Mouse (Mus musculus): ENCODE measurements around the gene Ptpn3. TPM values are rescaled to one million over a fixed set of nuclear protein-coding genes. Genes with fewer than 3 reads are reported as not detected.

Ptpn3 gene
- total RNA-seq, 1 experiment: 13.6 TPM

- H3K27ac ChIP-seq (ENCODE audit: insufficient read depth, low read depth, low read length, poor library complexity, severe bottlenecking): no peak overlapping the region; the same call in 1 of the 2 replicates
- H3K4me3 ChIP-seq (ENCODE audit: insufficient read depth in 1 of 2, low read depth in 1 of 2, low read length in 2 of 2, poor library complexity in 1 of 2, severe bottlenecking in 1 of 2): no peak overlapping the region
Observed at GRCm38 (mm10) chr4:57280888-57281287, 20.7 kb downstream of the Ptpn3 start.

DNA sequence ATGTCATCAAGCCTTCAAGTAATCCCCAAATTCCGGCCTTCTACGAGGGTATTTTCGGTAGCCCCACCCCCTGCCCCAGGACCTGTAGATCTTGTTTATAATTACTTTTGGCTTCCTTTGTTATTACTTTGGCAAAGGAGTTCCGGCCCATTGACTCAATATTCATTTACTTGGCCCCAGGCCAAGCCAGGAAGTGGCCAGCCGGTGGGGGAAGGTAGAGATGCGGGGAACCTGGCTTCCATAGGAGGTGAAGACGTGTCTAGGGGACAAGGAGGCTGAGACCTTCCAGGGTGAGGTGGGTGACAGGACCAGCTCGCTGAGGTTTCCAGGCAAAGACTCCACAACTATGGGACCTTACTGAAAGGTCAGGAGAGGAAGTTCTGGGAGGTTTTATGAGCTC lies 22.4 kb downstream of the Ptpn3 start:
- Histone ChIP-seq H3K9me3 (ENCODE audit: control insufficient read depth, insufficient read depth, low read depth, low read length) (no peaks in the 10 kb centered on the region), H3K27ac (ENCODE audit: insufficient read depth, low read depth, low read length, poor library complexity, severe bottlenecking) (peak overlapping the region; percentile 88), H3K4me1 (ENCODE audit: control insufficient read depth in 2 of 2, insufficient read depth in 2 of 2, low read length in 2 of 2, poor library complexity in 1 of 2) (peaks cover 11 to 35% of the 10 kb centered on the region in 2 experiments), H3K4me3 (ENCODE audit: insufficient read depth in 1 of 2, low read depth in 1 of 2, low read length in 2 of 2, poor library complexity in 1 of 2, severe bottlenecking in 1 of 2) (peak overlapping the region in 1 of 2 experiments; percentile 52; a peak in 3 of 4 replicates), H3K9ac (ENCODE audit: insufficient read depth, low read depth, low read length, poor library complexity, severe bottlenecking) (peak overlapping the region; percentile 50; the same call in 1 of the 2 replicates), H3K36me3 (ENCODE audit: control insufficient read depth, insufficient read depth, low read length, poor library complexity, severe bottlenecking) (no peaks in the 10 kb centered on the region)
- TF ChIP-seq CHD2 (IDR thresholded peaks at IDR 0.05; ENCODE audit: low read depth, low read length): no peak
- TF ChIP-seq HCFC1 (IDR thresholded peaks at IDR 0.05; ENCODE audit: borderline replicate concordance, insufficient read depth, low read length): no peak
- no peak for TF ChIP-seq ZNF384 (IDR thresholded peaks at IDR 0.05; ENCODE audit: low read depth, low read length)
- no peak for TF ChIP-seq MAFK (IDR thresholded peaks at IDR 0.05; ENCODE audit: insufficient read depth, low read depth, low read length)
- no peak for TF ChIP-seq ZC3H11A (IDR thresholded peaks at IDR 0.05; ENCODE audit: borderline replicate concordance, low read depth, low read length)
- in situ Hi-C loops (cut with MboI; ENCODE audit: low sequenced_read_pairs in 2 of 2, unreplicated experiment in 2 of 2): no loop called here
- DNase-seq (ENCODE audit: low read depth, low spot score): no peak

More at GRCm38 (mm10) chr4:57280888-57281287, 20.7 kb downstream of the Ptpn3 start:
- no peak for DNase-seq (ENCODE audit: low read depth, low spot score)
- Histone ChIP-seq H3K9ac (ENCODE audit: insufficient read depth, low read depth, low read length, poor library complexity, severe bottlenecking) (peak overlapping the region; percentile 42; the same call in 1 of the 2 replicates), H3K4me1 (ENCODE audit: control insufficient read depth in 2 of 2, insufficient read depth in 2 of 2, low read length in 2 of 2, poor library complexity in 1 of 2) (peaks cover 11 to 33% of the 10 kb centered on the region in 2 experiments), H3K9me3 (ENCODE audit: control insufficient read depth, insufficient read depth, low read depth, low read length) (no peaks in the 10 kb centered on the region), H3K36me3 (ENCODE audit: control insufficient read depth, insufficient read depth, low read length, poor library complexity, severe bottlenecking) (no peaks in the 10 kb centered on the region)
- TF ChIP-seq MAFK (IDR thresholded peaks at IDR 0.05; ENCODE audit: insufficient read depth, low read depth, low read length) (no peak), ZNF384 (IDR thresholded peaks at IDR 0.05; ENCODE audit: low read depth, low read length) (no peak), ZC3H11A (IDR thresholded peaks at IDR 0.05; ENCODE audit: borderline replicate concordance, low read depth, low read length) (no peak)
- in situ Hi-C loops (cut with MboI; ENCODE audit: low sequenced_read_pairs in 2 of 2, unreplicated experiment in 2 of 2): no loop called here

GRCm38 (mm10) chr4:57278812-57279211 lies 22.8 kb downstream of the Ptpn3 start:
- H3K4me1 ChIP-seq (ENCODE audit: control insufficient read depth in 2 of 2, insufficient read depth in 2 of 2, low read length in 2 of 2, poor library complexity in 1 of 2): peaks cover 11 to 35% of the 10 kb centered on the region in 2 experiments
- H3K9ac ChIP-seq (ENCODE audit: insufficient read depth, low read depth, low read length, poor library complexity, severe bottlenecking): peak overlapping the region; percentile 50; the same call in 1 of the 2 replicates
- no peak for TF ChIP-seq ZNF384 (IDR thresholded peaks at IDR 0.05; ENCODE audit: low read depth, low read length)
- no peak for TF ChIP-seq CHD2 (IDR thresholded peaks at IDR 0.05; ENCODE audit: low read depth, low read length)
- no peak for TF ChIP-seq HCFC1 (IDR thresholded peaks at IDR 0.05; ENCODE audit: borderline replicate concordance, insufficient read depth, low read length)
- in situ Hi-C loops (cut with MboI; ENCODE audit: low sequenced_read_pairs in 2 of 2, unreplicated experiment in 2 of 2): no loop called here
- peak overlapping the region; percentile 81 for H3K27ac ChIP-seq (ENCODE audit: insufficient read depth, low read depth, low read length, poor library complexity, severe bottlenecking)
- peak overlapping the region in 1 of 2 experiments; percentile 36; a peak in 2 of 4 replicates for H3K4me3 ChIP-seq (ENCODE audit: insufficient read depth in 1 of 2, low read depth in 1 of 2, low read length in 2 of 2, poor library complexity in 1 of 2, severe bottlenecking in 1 of 2)
- no peaks in the 10 kb centered on the region for H3K9me3 ChIP-seq (ENCODE audit: control insufficient read depth, insufficient read depth, low read depth, low read length)
- no peak for DNase-seq (ENCODE audit: low read depth, low spot score)
- no peaks in the 10 kb centered on the region for H3K36me3 ChIP-seq (ENCODE audit: control insufficient read depth, insufficient read depth, low read length, poor library complexity, severe bottlenecking)

- H3K4me3 ChIP-seq (ENCODE audit: insufficient read depth in 1 of 2, low read depth in 1 of 2, low read length in 2 of 2, poor library complexity in 1 of 2, severe bottlenecking in 1 of 2): no peak overlapping the region
- H3K9ac ChIP-seq (ENCODE audit: insufficient read depth, low read depth, low read length, poor library complexity, severe bottlenecking): no peak overlapping the region
- peak overlapping the region; percentile 43; the same call in 1 of the 2 replicates for H3K27ac ChIP-seq (ENCODE audit: insufficient read depth, low read depth, low read length, poor library complexity, severe bottlenecking)
- DNase-seq (ENCODE audit: low read depth, low spot score): no peak
- H3K36me3 ChIP-seq (ENCODE audit: control insufficient read depth, insufficient read depth, low read length, poor library complexity, severe bottlenecking): no peaks in the 10 kb centered on the region
- no peak for TF ChIP-seq CHD2 (IDR thresholded peaks at IDR 0.05; ENCODE audit: low read depth, low read length)
- TF ChIP-seq ZC3H11A (IDR thresholded peaks at IDR 0.05; ENCODE audit: borderline replicate concordance, low read depth, low read length): no peak
- no peak for TF ChIP-seq MAFK (IDR thresholded peaks at IDR 0.05; ENCODE audit: insufficient read depth, low read depth, low read length)
- TF ChIP-seq ZNF384 (IDR thresholded peaks at IDR 0.05; ENCODE audit: low read depth, low read length): no peak
- TF ChIP-seq HCFC1 (IDR thresholded peaks at IDR 0.05; ENCODE audit: borderline replicate concordance, insufficient read depth, low read length): no peak
- H3K9me3 ChIP-seq (ENCODE audit: control insufficient read depth, insufficient read depth, low read depth, low read length): no peaks in the 10 kb centered on the region
- in situ Hi-C loops (cut with MboI; ENCODE audit: low sequenced_read_pairs in 2 of 2, unreplicated experiment in 2 of 2): no loop called here
- peaks cover 8 to 35% of the 10 kb centered on the region in 2 experiments for H3K4me1 ChIP-seq (ENCODE audit: control insufficient read depth in 2 of 2, insufficient read depth in 2 of 2, low read length in 2 of 2, poor library complexity in 1 of 2)
Observed at GRCm38 (mm10) chr4:57277671-57278070, 24.0 kb downstream of the Ptpn3 start.
